Mouse (Mus musculus) A20 (cell line): Measurements from ENCODE around the gene Trio.
"Not testable (repeated sequence)": the region's sequence is repeated elsewhere in the genome, so short reads cannot be mapped to it uniquely, and the experiment has no call there.

Experiments
- DNase-seq: peaks from one replicate; pipeline ENCODE4 v3.0.0-alpha.2; 2011; ENCODE audit warnings: low read depth, low spot score

Trio gene

DNA sequence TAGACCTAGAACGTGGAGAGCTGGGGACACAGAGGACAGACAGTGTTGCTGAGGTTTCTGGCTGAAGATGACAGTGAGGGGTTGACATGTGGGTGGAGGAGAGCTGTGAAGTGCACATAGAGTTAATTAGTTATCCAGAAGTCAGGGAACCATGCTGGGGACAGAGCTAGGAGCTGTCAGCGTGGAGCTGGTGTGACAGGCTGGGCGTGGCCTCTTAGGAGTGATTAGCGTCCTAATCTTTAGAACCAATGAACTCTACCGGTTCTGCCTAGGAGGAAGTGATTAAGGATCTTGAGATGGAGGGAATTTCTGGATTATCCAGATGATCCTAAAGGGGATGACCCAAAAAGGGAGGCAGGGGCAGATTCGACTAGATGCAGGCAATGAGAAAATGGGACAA lies 301.9 kb downstream of the Trio start:
- DNase-seq, result no peak

DNA sequence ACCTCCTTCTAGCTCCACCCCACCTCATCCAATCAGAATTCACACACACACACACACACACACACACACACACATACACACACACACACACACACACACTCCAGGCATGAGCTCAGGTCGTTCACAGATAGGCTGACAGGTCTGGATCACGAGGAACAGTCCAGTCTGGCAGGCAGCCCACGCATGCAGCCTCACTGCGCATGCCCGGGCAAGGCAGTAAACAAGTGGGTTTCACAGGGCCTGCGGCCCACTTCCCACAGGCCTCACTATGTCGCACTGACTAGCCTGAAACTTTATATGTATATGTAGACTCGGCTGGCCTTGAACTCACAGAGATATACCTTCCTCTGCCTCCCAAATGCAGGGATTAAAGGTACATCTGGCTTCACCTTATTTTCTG lies 305.4 kb downstream of the Trio start:
- not testable (repeated sequence) for DNase-seq

DNA sequence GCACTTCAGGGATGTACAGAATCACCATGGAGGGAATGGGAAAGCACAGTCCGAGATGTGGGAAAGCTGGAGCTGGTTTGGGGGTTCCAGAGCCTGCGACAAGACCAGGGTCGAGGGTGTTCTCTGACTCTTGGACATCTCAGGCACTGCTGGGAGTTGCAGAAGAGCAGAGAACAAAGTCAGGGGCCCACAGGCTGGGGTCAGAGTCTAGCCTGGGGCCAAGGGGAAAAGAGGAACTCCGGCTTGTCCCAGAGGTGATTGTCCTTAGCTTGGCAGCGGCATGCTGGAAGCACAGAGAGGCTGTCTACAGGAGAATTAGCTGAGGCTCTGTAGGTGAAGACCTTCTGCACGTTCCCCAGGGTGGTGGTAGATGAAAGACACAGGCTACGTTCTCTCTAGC lies 307.0 kb downstream of the Trio start:
- DNase-seq, result no peak

DNA sequence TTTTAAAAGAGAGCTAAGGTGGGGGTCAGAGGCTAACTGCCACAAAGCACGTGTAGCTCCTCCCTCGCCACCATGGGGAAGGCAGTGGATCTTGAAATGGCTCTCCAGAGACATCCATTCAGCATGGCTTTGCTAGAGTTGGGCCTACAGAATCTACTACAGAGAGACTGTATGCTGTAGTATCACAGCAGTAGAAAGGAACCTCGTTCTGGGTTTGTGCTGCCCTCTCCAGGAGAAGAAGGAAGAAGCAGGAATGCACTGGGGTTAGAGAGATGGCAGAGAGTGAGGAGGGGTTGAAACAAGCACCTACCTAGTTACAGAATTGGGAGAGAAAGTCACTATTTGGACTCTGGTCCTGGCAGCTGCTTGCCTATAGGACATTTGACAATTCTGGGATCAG lies 310.3 kb downstream of the Trio start:
- DNase-seq, result peak; percentile 27

DNA sequence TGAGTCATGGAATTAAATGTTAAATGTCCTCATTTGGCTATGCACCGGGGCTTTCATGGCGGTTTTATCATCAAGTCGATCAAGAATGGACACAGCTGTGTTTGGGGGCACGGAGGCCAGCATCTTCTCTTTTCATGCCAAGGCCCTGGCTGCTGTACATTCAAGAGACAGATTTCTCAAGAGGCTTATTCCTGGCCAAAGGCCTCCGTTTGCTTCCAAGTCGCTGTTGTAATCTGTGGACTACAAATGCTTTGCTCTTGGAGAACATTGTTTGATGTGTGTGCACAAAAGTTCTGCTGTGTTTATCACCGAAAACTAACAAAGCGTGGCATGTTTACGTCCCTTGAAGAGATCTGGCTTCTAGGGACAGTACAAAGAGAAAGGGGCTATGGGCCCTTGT lies 314.9 kb downstream of the Trio start:
- no peak for DNase-seq

DNA sequence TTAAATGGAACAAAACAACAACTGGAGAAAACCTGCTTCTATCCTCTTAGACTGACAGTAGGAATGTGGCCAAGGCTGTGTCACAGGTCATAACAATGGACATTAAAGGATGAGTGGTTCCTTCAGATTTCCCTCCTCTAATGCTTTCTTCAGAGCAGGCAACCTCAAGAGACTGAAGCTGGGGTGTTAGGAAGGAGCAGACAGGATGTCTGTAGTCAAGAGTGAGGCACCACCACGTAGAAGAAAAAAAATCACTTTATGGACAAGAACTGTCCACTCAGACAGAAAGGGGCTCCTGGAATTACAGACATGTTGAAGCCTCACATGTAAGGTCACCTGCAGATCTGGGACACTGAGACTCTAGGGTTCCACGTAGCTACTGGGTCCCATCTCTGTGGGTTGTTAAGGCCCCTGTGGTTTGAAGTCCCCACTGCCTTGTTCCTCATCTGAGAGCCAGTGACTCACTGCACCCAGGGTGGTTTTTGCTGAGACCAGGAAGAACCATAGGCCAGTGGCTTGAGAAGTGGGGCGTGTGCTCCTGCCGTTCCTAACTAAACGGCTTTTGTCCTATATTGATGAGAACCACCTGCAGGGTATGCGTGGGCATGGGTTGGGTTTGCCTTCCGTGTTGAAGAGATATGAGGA lies 316.6 kb downstream of the Trio start:
- no peak for DNase-seq

DNA sequence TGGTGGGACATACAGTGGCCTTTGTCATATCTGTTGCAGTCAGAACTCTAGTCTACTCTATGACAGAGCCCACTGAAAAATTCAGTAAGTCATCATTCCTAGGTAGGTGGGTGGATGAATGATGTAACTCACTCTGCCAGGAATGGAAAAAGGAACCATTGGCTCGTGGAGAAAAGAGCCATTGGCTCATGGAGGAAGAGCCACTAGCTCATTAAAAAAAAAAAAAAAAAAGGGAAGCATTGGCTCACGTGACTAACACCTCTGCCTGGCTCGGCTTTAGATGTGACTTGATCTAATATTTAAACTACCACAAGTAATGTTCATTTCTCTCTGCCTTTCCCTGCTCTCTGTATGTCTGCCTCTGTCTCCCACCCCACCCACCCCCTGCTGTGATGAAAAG lies 317.1 kb downstream of the Trio start:
- DNase-seq, result no peak

DNA sequence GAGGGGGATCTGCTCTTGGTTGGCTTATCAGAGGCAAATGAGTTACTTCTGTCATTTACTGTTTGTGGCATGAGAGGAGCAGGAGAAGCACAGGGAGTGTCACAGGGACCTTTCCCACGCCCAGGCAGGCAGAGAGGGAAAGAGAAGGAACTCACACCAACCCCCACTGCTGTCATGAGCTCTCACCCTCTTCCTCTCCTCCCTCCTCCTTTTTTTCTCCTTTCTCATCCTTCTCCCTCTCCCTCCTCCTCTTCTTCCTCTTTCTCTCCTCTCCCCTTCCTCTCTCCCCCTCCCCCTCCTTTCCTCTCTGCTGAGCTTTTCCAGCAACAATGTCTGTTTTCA lies 322.7 kb downstream of the Trio start:
- DNase-seq, result no peak

DNA sequence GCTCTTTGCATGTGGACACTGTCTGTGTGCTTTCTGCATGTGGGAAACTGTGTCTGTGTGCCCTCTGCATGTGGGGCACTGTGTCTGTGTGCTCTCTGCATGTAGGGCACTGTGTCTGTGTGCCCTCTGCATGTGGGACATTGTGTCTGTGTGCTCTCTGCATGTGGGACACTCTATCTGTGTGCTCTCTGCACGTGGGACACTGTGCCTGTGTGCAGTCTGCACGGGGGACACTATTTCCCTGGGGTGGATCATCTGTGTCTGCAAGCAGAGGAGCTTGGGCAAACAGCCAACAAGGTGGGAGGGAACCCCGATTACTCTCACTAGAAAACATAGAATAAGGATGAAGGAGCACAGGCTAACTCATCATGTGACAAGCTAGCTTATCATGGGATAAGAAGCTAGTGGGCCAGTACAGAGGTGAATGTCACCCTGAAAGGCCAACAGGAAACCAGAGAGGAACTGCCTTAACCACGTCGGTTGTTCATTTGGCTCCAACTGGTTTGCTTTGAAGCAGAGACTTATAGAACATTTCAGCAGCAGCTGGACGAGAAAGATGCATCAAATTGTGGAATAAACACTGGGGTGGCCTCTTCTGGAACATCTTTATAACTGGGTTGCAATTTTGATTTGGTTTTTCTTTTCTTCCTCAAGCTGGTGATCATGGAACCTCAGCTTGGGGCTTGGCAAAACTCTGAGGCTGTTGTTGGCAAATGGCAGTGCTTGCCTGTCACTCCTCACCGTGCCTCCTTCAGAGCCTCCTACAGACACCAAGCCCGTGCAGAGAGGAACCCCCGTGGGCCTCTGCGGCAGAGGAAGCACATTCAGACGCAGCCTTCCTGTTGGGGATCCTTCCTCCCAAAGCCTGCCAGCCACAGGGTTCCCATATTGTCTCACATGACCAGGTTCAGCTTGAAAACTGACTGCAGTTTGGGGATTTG lies 323.3 kb downstream of the Trio start:
- no peak for DNase-seq

DNA sequence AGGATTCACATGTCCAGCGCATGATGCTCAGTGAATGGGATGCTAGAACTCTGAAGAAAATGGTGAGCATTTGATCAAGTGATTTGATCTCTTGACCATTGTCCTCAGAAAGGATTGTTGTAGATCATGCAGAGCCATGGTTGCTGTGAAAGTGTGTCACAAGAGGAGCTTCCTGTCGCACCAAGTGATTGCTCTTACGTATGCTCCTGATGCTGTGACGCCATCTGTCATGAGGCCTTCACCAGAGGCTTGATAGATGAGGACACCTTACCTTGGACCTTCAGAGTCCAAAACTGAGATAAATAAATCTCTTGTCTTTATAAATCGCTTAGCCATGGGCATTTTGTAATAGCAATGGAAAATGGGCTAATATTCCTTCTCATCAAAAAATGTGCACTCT lies 328.0 kb downstream of the Trio start:
- DNase-seq, result no peak

DNA sequence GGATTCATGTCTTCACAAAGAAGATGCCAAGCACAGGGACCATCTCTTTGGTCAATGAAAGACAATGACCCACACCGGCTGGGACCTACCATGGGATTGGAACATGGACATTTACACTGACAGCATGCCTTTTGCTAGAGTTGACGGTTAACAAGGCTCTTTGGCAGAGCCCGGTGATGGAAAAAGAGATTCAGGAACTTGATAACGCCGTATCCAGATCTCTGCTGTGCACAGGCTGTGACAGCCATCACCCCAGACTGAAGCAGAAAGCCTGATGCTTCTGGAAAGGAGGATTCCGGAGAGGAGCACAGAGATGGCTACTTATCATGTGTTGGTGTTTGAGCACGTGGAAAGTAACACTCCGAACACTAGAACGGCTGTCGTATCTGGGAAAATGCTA lies 332.4 kb downstream of the Trio start:
- DNase-seq, result no peak

DNA sequence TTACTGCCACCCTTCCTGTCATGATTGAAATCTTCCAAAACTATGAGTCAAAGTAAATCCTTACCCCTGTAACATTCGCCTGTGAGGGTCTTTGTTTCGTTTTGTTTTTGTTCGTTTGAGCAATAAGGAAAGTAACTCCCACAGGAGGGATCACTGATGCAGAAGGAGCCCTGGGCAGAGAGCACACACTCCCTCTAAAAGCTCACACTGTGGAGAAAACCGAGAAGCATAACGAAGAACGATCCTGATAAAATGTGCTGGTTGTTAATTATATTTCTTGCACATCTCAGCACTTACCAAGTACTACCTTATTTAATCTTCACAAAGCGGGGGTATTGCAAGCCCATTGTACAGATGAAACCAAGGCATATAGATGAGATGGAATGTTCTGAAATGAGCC lies 333.5 kb downstream of the Trio start:
- DNase-seq, result no peak

DNA sequence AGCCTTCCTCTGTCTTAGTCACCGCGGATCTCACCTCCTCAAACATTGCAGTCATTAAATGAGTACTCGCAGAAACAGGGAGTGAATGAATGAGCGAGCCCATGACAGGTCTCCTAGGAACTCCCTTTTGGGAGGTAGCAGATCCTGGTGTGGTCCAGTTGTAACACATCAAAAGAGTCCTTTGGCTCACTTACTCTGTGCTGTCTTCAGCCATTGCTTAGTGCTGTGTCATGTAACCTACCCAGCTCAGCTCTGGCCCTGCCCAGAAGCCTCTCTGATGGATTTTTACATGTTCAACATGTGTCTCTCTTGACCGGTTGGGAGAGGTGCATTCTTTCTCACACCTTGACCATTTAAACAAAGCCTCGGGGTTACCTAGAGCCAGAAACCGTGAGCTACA lies 334.4 kb downstream of the Trio start:
- DNase-seq, result no peak

DNA sequence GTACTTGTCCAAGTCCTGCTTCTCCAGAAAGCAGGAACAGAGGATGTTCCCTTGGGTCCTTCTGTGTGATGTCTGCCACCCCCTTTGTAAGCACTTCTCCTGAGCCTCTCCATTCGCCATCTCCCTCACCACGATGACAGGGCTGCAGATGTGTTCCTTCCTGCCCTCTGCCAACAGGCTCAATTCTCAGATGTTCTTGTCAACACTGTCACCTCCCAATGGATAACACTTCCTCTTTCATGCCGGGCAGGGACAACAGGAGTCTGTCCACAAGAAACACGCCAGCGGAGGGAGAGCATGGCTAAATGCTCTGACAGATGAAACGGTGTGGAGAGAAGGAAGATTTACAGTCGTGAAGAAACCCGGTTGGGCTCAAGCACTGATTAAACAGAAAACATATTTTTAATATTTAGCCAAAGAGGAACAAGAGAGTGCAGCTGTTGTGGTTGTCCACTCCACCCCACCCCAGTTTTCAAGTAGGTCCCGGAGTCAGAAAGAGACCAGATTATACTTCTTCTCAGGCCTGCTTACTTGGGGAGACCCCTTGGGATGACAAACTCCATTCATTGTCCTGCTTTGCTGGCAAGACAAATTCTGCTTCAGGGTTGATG lies 337.5 kb downstream of the Trio start:
- DNase-seq, result peak; percentile 6

DNA sequence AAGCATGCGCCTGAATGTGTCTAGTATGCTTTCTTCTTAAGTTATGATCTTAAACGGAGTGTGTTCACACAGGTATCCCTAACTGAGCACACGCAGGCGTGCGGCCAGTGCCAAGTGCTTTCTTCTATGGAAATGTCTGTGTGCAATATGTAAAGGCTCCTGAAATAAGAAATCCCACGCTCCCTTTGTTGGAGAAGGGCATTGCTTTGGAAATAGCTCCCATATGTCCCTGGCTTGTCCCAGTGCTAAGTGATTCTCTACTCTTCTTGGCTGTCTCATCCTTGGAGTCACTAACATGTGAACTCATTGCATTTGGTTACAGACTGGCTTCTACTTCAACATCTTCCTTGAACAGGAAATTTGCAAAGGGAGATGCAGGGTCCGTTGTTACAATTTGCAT lies 340.8 kb downstream of the Trio start:
- no peak for DNase-seq

DNA sequence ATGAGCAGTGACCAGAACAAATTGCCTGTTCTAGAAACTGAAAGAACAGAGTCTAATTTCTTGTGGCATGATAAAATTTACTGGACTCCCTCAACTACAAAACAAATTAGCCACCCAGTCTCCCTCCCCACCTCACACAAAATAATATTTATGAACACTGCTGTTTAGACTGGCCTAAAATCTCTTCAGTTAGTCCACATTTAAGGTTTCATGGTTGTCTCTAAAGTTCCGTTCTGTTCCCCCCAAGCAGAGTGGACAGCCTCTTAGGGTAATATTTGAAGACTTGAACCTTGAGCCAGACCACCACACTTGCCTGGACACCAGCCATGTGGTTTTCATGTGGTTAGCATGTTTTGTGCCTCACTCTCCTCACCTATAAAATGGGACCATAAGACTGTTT lies 342.4 kb downstream of the Trio start:
- no peak for DNase-seq

DNA sequence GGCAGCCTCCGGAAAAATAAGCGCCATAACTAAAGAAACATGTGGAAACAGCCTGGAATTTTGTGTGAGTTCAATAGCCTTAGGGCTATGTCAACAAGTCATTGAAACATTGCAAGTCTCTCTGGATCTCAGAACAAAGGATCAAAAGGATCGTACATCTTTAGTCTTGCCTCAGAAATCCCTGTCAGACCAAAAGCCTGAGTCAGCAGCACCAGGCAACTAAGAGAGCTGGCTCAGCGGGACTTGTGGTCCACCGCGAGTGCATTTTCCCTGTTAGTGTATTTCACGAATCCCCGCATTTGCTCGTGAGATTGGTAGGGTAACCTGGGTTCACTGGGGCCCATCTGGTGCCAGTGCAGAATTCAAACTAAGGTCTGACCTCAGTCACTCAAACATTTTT lies 343.0 kb downstream of the Trio start:
- no peak for DNase-seq

DNA sequence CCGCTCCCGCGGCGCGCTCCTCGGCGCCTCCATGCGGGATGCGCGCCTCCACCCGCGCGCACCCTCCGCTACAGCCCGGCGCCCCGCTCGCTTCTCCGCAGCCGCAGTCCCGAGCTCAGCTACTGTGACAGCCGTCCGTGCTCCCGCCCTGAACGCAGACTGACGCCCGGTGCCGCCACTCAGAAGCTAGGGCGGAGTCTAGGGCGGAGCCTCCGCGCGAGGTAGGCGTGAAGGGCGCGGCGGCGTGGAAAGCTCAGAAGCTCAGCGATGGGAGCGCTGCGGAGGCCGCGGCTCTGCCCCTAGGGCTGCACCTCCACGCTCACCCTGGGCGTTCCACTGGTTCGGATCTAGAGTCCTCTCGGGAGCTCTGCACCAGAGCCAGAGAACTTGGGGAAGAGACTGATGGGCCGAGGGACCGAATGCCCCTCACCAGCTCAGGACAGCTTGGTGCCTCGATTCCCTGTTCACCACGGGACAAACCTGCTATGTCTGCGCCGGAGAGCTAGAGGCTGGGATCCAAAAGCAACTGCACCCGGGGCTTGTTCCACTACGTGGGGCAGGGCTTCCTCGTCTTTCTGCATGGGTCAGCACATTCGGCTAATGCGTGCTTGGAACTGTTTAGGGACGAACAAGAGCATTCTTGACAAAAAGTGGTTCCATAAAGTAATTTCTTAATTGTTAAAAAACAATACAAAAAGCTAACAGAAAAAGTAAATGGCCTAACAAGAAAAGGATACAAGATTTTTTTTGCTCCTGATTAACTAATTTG lies 344.0 kb downstream of the Trio start, which contains the start of gene Otulinl:
Gene Otulinl (minus strand): TSS at position 161 of the 769 bp plus-strand sequence.
- DNase-seq, result peak; percentile 89

DNA sequence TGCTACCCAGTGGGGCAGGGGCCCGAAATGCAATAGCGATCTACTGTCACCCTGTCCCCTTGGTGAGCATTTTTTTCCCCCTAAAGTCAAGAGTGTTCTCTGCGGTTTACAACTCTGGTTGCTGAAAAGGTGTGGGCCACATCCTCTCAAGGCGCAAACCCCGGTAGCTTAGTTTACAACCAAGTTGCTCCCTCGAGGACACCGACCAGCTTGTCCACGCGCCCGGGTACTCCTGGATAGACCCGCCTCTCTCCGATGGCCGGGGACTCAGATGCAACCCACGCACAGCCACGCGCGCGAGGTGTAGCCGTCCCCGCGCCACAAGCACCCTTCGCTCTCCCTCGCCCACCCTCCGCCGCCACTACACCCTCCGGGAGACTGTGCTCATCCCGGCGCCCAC lies 344.7 kb downstream of the Trio start:
- DNase-seq, result no peak
